Mouse (Mus musculus): ENCODE measurements around the gene Robo4. TPM values are rescaled to one million over a fixed set of nuclear protein-coding genes. Genes with fewer than 3 reads are reported as not detected.

Gene Robo4
- total RNA-seq, 4 experiments from 2014 or later: 24.3 to 37.8 (median 29.3) TPM

- DNase-seq: no peak
Observed at GRCm38 (mm10) chr9:37454991-37455390, 53.3 kb downstream of the Robo4 start.

GRCm38 (mm10) chr9:37455868-37456267, 54.2 kb downstream of the Robo4 start:
- no peak for DNase-seq

- no peak for DNase-seq
Observed at GRCm38 (mm10) chr9:37456481-37456910, 54.8 kb downstream of the Robo4 start.

GRCm38 (mm10) chr9:37457151-37457550, 55.5 kb downstream of the Robo4 start:
- DNase-seq: no peak

- DNase-seq: no peak
Observed at GRCm38 (mm10) chr9:37459665-37460042, 58.0 kb downstream of the Robo4 start.

- DNase-seq: no peak
Observed at GRCm38 (mm10) chr9:37460043-37460960, 58.6 kb downstream of the Robo4 start.

- DNase-seq: no peak
Observed at GRCm38 (mm10) chr9:37460961-37461340, 59.3 kb downstream of the Robo4 start.

- no peak for DNase-seq
Observed at GRCm38 (mm10) chr9:37461571-37461970, 59.9 kb downstream of the Robo4 start.

GRCm38 (mm10) chr9:37462764-37463163, 61.1 kb downstream of the Robo4 start:
- no peak for DNase-seq

Other genes starting within 250 kb of the Robo4 start
- 1 to 10 TPM; 5.3 to 9.6 (median 7.4) TPM for gene Tmem218, start 193.7 kb upstream of the Robo4 start, total RNA-seq (2022)
- gene Slc37a2, start 146.2 kb upstream of the Robo4 start, total RNA-seq (2022): 10 to 100 TPM; 49.8 to 52.3 (median 50.9) TPM
- gene Ccdc15, start 53.5 kb upstream of the Robo4 start, total RNA-seq (2022): 1 to 10 TPM; 2.8 to 5.3 (median 3.9) TPM
- gene Hepacam, start 34.5 kb upstream of the Robo4 start, total RNA-seq (2022): under 1 TPM in 3 of 4 experiments, not detected in 1; 0.14 to 0.31 (median 0.30) TPM
- 1 to 10 TPM; 1.3 to 2.1 (median 1.7) TPM for gene Robo3, start 31.3 kb downstream of the Robo4 start, total RNA-seq (2022)
- gene Msantd2, start 87.4 kb downstream of the Robo4 start, total RNA-seq (2022): 10 to 100 TPM; 17.2 to 33.2 (median 22.6) TPM
- gene Esam, start 126.2 kb downstream of the Robo4 start, total RNA-seq (2022): 10 to 100 TPM; 32.9 to 60.4 (median 46.6) TPM
- gene Vsig2, start 137.4 kb downstream of the Robo4 start, total RNA-seq (2022): 1 to 10 TPM; 3.1 to 7.6 (median 5.4) TPM
- 1 to 10 TPM; 1.0 to 1.8 (median 1.5) TPM for gene Nrgn, start 151.0 kb downstream of the Robo4 start, total RNA-seq (2022)
- gene Siae, start 153.8 kb downstream of the Robo4 start, total RNA-seq (2022): 10 to 100 TPM; 20.8 to 30.8 (median 23.8) TPM
- 1 to 10 TPM in 3 of 4 experiments, under 1 TPM in 1; 0.99 to 5.1 (median 3.2) TPM for gene Spa17, start 211.8 kb downstream of the Robo4 start, total RNA-seq (2022)

All from adrenal gland, adult 8-10 months (tissue).